Mouse (Mus musculus): ENCODE measurements at regions not wholly inside any gene's neighbourhood (a gene's known extent, or its start where the extent isn't known, plus 50 kb on each side); places are given as distances from the start of the nearest gene placed in this dataset.

- ATAC-seq: no peak
- Histone ChIP-seq H3K9me3 (ENCODE audit: control insufficient read depth, low read length) (no peaks in the 10 kb centered on the region), H3K27me3 (replicated peaks; ENCODE audit: control insufficient read depth, insufficient read depth, low read length) (no peaks in the 10 kb centered on the region), H3K4me1 (ENCODE audit: control insufficient read depth, insufficient read depth, low read depth, low read length) (no peaks in the 10 kb centered on the region), H3K36me3 (ENCODE audit: control insufficient read depth, insufficient read depth, low read length) (no peaks in the 10 kb centered on the region), H3K4me2 (ENCODE audit: low read length) (no peak overlapping the region), H3K9ac (ENCODE audit: low read depth, low read length) (no peak overlapping the region), H3K4me3 (ENCODE audit: low read length) (no peak overlapping the region), H3K27ac (ENCODE audit: low read depth, low read length) (no peak overlapping the region)
- 15% methylated on average over 2 of the region's 2 CpGs for WGBS
Observed at GRCm38 (mm10) chr12:119074742-119075478, 108.7 kb upstream of the Abcb5 start.

- Histone ChIP-seq H3K4me3 (ENCODE audit: low read length) (no peak overlapping the region), H3K36me3 (ENCODE audit: control insufficient read depth, insufficient read depth, low read length) (no peaks in the 10 kb centered on the region), H3K27me3 (replicated peaks; ENCODE audit: control insufficient read depth, insufficient read depth, low read length) (no peaks in the 10 kb centered on the region), H3K4me2 (ENCODE audit: low read length) (no peak overlapping the region), H3K9me3 (ENCODE audit: control insufficient read depth, low read length) (no peaks in the 10 kb centered on the region), H3K27ac (ENCODE audit: low read depth, low read length) (no peak overlapping the region), H3K9ac (ENCODE audit: low read depth, low read length) (no peak overlapping the region), H3K4me1 (ENCODE audit: control insufficient read depth, insufficient read depth, low read depth, low read length) (no peaks in the 10 kb centered on the region)
- ATAC-seq: no peak
Observed at GRCm38 (mm10) chr12:119074147-119074546, 107.9 kb upstream of the Abcb5 start.

- no peaks in the 10 kb centered on the region for H3K9me3 ChIP-seq (ENCODE audit: control insufficient read depth, low read length)
- H3K4me3 ChIP-seq (ENCODE audit: low read length): no peak overlapping the region
- no peak overlapping the region for H3K27ac ChIP-seq (ENCODE audit: low read depth, low read length)
- H3K36me3 ChIP-seq (ENCODE audit: control insufficient read depth, insufficient read depth, low read length): no peaks in the 10 kb centered on the region
- no peak overlapping the region for H3K4me2 ChIP-seq (ENCODE audit: low read length)
- 67% methylated on average over 1 of the region's 1 CpGs for WGBS
- no peak for ATAC-seq
- no peaks in the 10 kb centered on the region for H3K4me1 ChIP-seq (ENCODE audit: control insufficient read depth, insufficient read depth, low read depth, low read length)
- H3K9ac ChIP-seq (ENCODE audit: low read depth, low read length): no peak overlapping the region
- no peaks in the 10 kb centered on the region for H3K27me3 ChIP-seq (replicated peaks; ENCODE audit: control insufficient read depth, insufficient read depth, low read length)
Observed at GRCm38 (mm10) chr12:119070963-119071362, 104.7 kb upstream of the Abcb5 start.

- Histone ChIP-seq H3K4me2 (ENCODE audit: low read length) (no peak overlapping the region), H3K4me1 (ENCODE audit: control insufficient read depth, insufficient read depth, low read depth, low read length) (no peaks in the 10 kb centered on the region), H3K4me3 (ENCODE audit: low read length) (no peak overlapping the region), H3K36me3 (ENCODE audit: control insufficient read depth, insufficient read depth, low read length) (no peaks in the 10 kb centered on the region), H3K27ac (ENCODE audit: low read depth, low read length) (no peak overlapping the region), H3K9me3 (ENCODE audit: control insufficient read depth, low read length) (no peaks in the 10 kb centered on the region), H3K9ac (ENCODE audit: low read depth, low read length) (no peak overlapping the region), H3K27me3 (replicated peaks; ENCODE audit: control insufficient read depth, insufficient read depth, low read length) (no peaks in the 10 kb centered on the region)
- ATAC-seq: no peak
- 27% methylated on average over 1 of the region's 1 CpGs for WGBS
Observed at GRCm38 (mm10) chr12:119070446-119070845, 104.2 kb upstream of the Abcb5 start.

GRCm38 (mm10) chr12:119069747-119070146, 103.5 kb upstream of the Abcb5 start:
- WGBS: 84% methylated on average over 3 of the region's 3 CpGs
- no peak for ATAC-seq
- Histone ChIP-seq H3K9me3 (ENCODE audit: control insufficient read depth, low read length) (no peaks in the 10 kb centered on the region), H3K9ac (ENCODE audit: low read depth, low read length) (no peak overlapping the region), H3K36me3 (ENCODE audit: control insufficient read depth, insufficient read depth, low read length) (no peaks in the 10 kb centered on the region), H3K4me2 (ENCODE audit: low read length) (no peak overlapping the region), H3K27me3 (replicated peaks; ENCODE audit: control insufficient read depth, insufficient read depth, low read length) (no peaks in the 10 kb centered on the region), H3K4me1 (ENCODE audit: control insufficient read depth, insufficient read depth, low read depth, low read length) (no peaks in the 10 kb centered on the region), H3K4me3 (ENCODE audit: low read length) (no peak overlapping the region), H3K27ac (ENCODE audit: low read depth, low read length) (no peak overlapping the region)

- no peaks in the 10 kb centered on the region for H3K9me3 ChIP-seq (ENCODE audit: control insufficient read depth, low read length)
- no peak overlapping the region for H3K4me3 ChIP-seq (ENCODE audit: low read length)
- H3K4me1 ChIP-seq (ENCODE audit: control insufficient read depth, insufficient read depth, low read depth, low read length): no peaks in the 10 kb centered on the region
- no peak for ATAC-seq
- no peaks in the 10 kb centered on the region for H3K36me3 ChIP-seq (ENCODE audit: control insufficient read depth, insufficient read depth, low read length)
- H3K9ac ChIP-seq (ENCODE audit: low read depth, low read length): no peak overlapping the region
- H3K27me3 ChIP-seq (replicated peaks; ENCODE audit: control insufficient read depth, insufficient read depth, low read length): no peaks in the 10 kb centered on the region
- H3K4me2 ChIP-seq (ENCODE audit: low read length): no peak overlapping the region
- 97% methylated on average over 2 of the region's 2 CpGs for WGBS
- no peak overlapping the region for H3K27ac ChIP-seq (ENCODE audit: low read depth, low read length)
Observed at GRCm38 (mm10) chr12:119068079-119068478, 101.9 kb upstream of the Abcb5 start.

GRCm38 (mm10) chr12:119062931-119063330, 96.7 kb upstream of the Abcb5 start:
- no peak for ATAC-seq
- H3K4me1 ChIP-seq (ENCODE audit: control insufficient read depth, insufficient read depth, low read depth, low read length): no peaks in the 10 kb centered on the region
- 79% methylated on average over 2 of the region's 2 CpGs for WGBS

GRCm38 (mm10) chr12:119062490-119062889, 96.3 kb upstream of the Abcb5 start:
- Histone ChIP-seq H3K36me3 (ENCODE audit: control insufficient read depth, insufficient read depth, low read length) (no peaks in the 10 kb centered on the region), H3K4me1 (ENCODE audit: control insufficient read depth, insufficient read depth, low read depth, low read length) (no peaks in the 10 kb centered on the region), H3K27ac (ENCODE audit: low read depth, low read length) (no peak overlapping the region), H3K9ac (ENCODE audit: low read depth, low read length) (no peak overlapping the region), H3K4me3 (ENCODE audit: low read length) (no peak overlapping the region), H3K9me3 (ENCODE audit: control insufficient read depth, low read length) (no peaks in the 10 kb centered on the region), H3K4me2 (ENCODE audit: low read length) (no peak overlapping the region), H3K27me3 (replicated peaks; ENCODE audit: control insufficient read depth, insufficient read depth, low read length) (no peaks in the 10 kb centered on the region)
- ATAC-seq: no peak

More at GRCm38 (mm10) chr12:119062931-119063330, 96.7 kb upstream of the Abcb5 start:
- Histone ChIP-seq H3K36me3 (ENCODE audit: control insufficient read depth, insufficient read depth, low read length) (no peaks in the 10 kb centered on the region), H3K9me3 (ENCODE audit: control insufficient read depth, low read length) (no peaks in the 10 kb centered on the region), H3K27ac (ENCODE audit: low read depth, low read length) (no peak overlapping the region), H3K27me3 (replicated peaks; ENCODE audit: control insufficient read depth, insufficient read depth, low read length) (no peaks in the 10 kb centered on the region), H3K4me3 (ENCODE audit: low read length) (no peak overlapping the region), H3K9ac (ENCODE audit: low read depth, low read length) (no peak overlapping the region), H3K4me2 (ENCODE audit: low read length) (no peak overlapping the region)

GRCm38 (mm10) chr12:119054560-119054959, 88.3 kb upstream of the Abcb5 start:
- Histone ChIP-seq H3K9ac (ENCODE audit: low read depth, low read length) (no peak overlapping the region), H3K36me3 (ENCODE audit: control insufficient read depth, insufficient read depth, low read length) (no peaks in the 10 kb centered on the region), H3K9me3 (ENCODE audit: control insufficient read depth, low read length) (no peaks in the 10 kb centered on the region), H3K27me3 (replicated peaks; ENCODE audit: control insufficient read depth, insufficient read depth, low read length) (no peaks in the 10 kb centered on the region), H3K4me2 (ENCODE audit: low read length) (no peak overlapping the region), H3K4me1 (ENCODE audit: control insufficient read depth, insufficient read depth, low read depth, low read length) (no peaks in the 10 kb centered on the region), H3K27ac (ENCODE audit: low read depth, low read length) (no peak overlapping the region), H3K4me3 (ENCODE audit: low read length) (no peak overlapping the region)
- peak; percentile 54 for ATAC-seq
- 41% methylated on average over 3 of the region's 3 CpGs for WGBS

Data from hindbrain, embryonic 16.5 days (tissue).